Mouse (Mus musculus): ENCODE data around the gene Fam32a. TPM values are rescaled to one million over a fixed set of nuclear protein-coding genes. Genes with fewer than 3 reads are reported as not detected.

The Fam32a gene
- 52.1 and 62.5 TPM in 2 replicates for polyA plus RNA-seq (2012; rRNA removed)

DNA sequence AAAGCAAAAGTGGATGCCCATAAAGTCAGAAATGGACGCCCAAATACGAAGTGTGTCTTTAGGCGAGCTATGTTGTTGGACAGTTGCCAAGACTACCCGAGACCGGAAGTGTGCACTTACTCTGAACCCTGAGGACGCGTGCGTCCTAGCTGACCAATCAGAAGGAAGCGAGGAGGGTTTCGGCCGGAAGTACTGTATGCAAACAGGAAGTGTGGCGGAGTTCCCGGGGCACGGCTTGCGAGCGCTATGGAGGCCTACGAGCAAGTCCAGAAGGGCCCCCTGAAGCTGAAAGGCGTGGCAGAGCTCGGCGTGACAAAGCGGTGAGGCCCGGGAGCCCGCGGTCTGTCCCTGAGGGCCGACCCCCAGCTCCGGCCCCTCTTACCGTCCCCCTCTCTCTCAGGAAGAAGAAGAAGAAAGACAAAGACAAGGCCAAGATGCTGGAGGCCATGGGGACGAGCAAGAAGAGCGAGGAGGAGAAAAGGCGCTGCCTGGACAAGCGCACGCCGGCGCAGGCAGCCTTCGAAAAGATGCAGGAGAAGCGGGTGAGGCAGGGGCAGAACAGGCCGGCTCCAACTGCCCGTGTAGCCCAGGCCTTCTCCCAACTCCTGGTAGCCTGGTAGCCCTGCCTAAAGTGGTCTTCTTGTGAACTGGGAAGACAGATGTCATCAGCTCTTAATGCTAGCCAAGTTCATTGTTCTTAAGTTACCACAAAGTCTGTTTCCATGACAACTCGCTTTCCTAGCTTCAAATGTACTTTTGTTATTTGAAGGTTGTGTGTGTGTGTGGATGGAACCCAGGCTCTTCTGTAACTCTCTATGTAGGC, at the start of gene Fam32a:
TSS of gene Fam32a (plus strand) at position 190 of the 823 bp plus-strand sequence.
- peak; percentile 83 for DNase-seq
- 10% methylated on average over 39 of the region's 39 CpGs for WGBS
- Histone ChIP-seq H3K27ac (ENCODE audit: control insufficient read depth, insufficient read depth, low read length) (peak within 1 kb of the TSS; percentile 66; the same call in 1 of the 2 replicates), H3K36me3 (ENCODE audit: control insufficient read depth, insufficient read depth, low read length) (peaks cover 17% of the 10 kb centered on the region), H3K27me3 (ENCODE audit: control insufficient read depth, insufficient read depth, low read length) (no peaks in the 10 kb centered on the region), H3K4me3 (ENCODE audit: control insufficient read depth, insufficient read depth, low read length) (peak within 1 kb of the TSS; percentile 83), H3K4me1 (replicated peaks; ENCODE audit: control insufficient read depth, insufficient read depth, low read length) (peaks cover 16% of the 10 kb centered on the region)
- TF ChIP-seq POLR2A (IDR thresholded peaks at IDR 0.05; ENCODE audit: control insufficient read depth, extremely low read depth, insufficient read depth, low read length, poor library complexity): peak; percentile 73
- TF ChIP-seq CTCF (IDR thresholded peaks at IDR 0.05; ENCODE audit: borderline replicate concordance, control insufficient read depth, extremely low read depth, insufficient read depth, low read length, poor library complexity): no peak

DNA sequence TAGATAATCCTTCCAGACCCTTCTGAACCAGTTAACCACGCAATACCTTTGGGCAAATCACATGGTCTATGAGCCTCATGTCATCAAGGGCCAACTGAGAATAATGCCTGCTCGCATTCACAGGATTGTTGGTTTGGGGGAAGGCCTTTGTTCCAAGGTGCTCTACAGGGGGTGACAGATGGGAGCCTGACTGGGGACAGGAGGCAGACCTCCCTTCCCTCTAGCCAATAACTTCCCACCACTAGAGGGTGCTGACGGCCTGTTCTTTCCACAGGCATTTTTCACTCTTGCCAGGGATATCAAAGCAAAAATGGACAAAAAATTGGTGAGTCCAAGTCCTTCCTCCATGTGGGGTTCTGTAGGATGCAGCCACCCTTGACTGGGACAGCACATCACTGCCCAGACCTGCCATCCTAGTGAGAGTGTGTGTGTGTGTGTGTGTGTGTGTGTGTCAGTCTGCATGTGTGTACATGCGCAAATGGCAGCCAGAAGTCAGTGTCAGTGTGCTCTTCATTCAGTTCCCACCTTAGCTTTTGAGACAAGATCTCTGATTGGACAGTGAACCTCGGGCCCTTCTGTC, 42.1 kb upstream of the Fam32a start:
- DNase-seq: peak; percentile 74
- Histone ChIP-seq H3K27me3 (ENCODE audit: control insufficient read depth, insufficient read depth, low read length) (no peaks in the 10 kb centered on the region), H3K4me3 (ENCODE audit: control insufficient read depth, insufficient read depth, low read length) (no peak overlapping the region), H3K4me1 (replicated peaks; ENCODE audit: control insufficient read depth, insufficient read depth, low read length) (no peaks in the 10 kb centered on the region), H3K36me3 (ENCODE audit: control insufficient read depth, insufficient read depth, low read length) (peaks cover 97% of the 10 kb centered on the region), H3K27ac (ENCODE audit: control insufficient read depth, insufficient read depth, low read length) (no peak overlapping the region)
- WGBS: 73% methylated on average over 5 of the region's 5 CpGs
- TF ChIP-seq CTCF (IDR thresholded peaks at IDR 0.05; ENCODE audit: borderline replicate concordance, control insufficient read depth, extremely low read depth, insufficient read depth, low read length, poor library complexity) (peak; percentile 55; the same call in 1 of the 2 replicates), POLR2A (IDR thresholded peaks at IDR 0.05; ENCODE audit: control insufficient read depth, extremely low read depth, insufficient read depth, low read length, poor library complexity) (no peak)

DNA sequence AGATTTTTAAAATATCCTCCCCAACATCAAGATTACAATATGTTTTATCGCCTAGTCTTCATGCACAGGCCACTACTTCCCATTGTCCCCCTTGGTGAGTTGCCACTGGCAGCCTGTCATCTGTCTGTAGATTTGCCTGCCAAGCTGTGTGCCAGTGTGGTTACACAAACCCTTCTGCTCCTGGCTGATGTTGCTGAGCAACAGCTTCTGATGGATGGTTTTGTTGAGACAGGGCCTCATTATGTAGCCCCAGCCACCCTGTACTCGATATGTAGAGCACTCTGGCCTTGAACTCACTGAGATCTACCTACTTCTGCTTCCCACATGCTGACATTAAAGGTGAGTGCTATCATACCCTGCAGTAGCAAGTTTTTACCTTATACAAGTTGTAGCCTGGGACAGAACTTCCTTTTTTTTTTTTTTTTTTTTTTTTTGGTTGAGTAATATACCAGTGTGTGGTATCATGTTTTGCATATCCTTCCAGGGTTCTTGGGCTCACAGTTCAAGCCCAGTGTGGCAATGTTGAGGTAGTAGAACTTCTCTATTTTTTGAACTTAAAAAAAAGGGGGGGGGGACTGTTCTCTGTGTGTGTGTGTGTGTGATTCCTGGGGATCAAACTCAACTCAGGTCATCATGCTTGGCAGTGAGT, 35.9 kb upstream of the Fam32a start:
- no peak for DNase-seq
- no peak overlapping the region; the same call in 1 of the 2 replicates for H3K27ac ChIP-seq (ENCODE audit: control insufficient read depth, insufficient read depth, low read length)
- H3K4me3 ChIP-seq (ENCODE audit: control insufficient read depth, insufficient read depth, low read length): no peak overlapping the region
- no peak for TF ChIP-seq POLR2A (IDR thresholded peaks at IDR 0.05; ENCODE audit: control insufficient read depth, extremely low read depth, insufficient read depth, low read length, poor library complexity)
- no peak for TF ChIP-seq CTCF (IDR thresholded peaks at IDR 0.05; ENCODE audit: borderline replicate concordance, control insufficient read depth, extremely low read depth, insufficient read depth, low read length, poor library complexity)
- no peaks in the 10 kb centered on the region for H3K27me3 ChIP-seq (ENCODE audit: control insufficient read depth, insufficient read depth, low read length)
- 59% methylated on average over 2 of the region's 2 CpGs for WGBS
- H3K36me3 ChIP-seq (ENCODE audit: control insufficient read depth, insufficient read depth, low read length): peaks cover 37% of the 10 kb centered on the region
- no peaks in the 10 kb centered on the region for H3K4me1 ChIP-seq (replicated peaks; ENCODE audit: control insufficient read depth, insufficient read depth, low read length)

DNA sequence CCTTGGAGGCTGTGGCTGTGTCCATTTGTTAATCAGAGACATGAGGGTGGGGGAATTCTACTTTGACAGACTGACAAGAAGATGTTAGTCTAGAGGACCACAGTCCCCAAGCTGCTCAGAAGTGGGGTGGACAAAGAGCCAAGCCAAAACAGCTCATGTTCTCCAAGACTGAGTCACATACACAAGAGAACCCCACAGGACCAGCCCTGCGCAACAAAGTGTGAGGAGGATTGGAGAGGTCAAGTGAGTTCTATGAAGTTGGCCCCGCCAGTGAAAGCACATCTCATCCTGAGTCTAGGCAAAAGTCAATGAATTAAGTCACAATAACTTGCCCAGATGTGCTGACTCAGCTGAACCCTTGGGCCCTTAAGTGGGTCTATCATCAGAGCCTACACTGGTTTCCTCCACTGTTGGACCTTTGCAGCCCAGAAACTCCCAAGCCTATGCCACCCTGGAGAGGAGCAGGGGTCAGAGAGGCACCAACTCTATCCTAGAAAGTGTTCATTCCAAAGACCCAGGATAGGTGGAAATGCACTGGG, 31.7 kb upstream of the Fam32a start:
- Histone ChIP-seq H3K27ac (ENCODE audit: control insufficient read depth, insufficient read depth, low read length) (no peak overlapping the region), H3K4me1 (replicated peaks; ENCODE audit: control insufficient read depth, insufficient read depth, low read length) (peaks cover 9% of the 10 kb centered on the region), H3K4me3 (ENCODE audit: control insufficient read depth, insufficient read depth, low read length) (no peak overlapping the region), H3K27me3 (ENCODE audit: control insufficient read depth, insufficient read depth, low read length) (no peaks in the 10 kb centered on the region), H3K36me3 (ENCODE audit: control insufficient read depth, insufficient read depth, low read length) (no peaks in the 10 kb centered on the region)
- no peak for DNase-seq
- TF ChIP-seq CTCF (IDR thresholded peaks at IDR 0.05; ENCODE audit: borderline replicate concordance, control insufficient read depth, extremely low read depth, insufficient read depth, low read length, poor library complexity): no peak
- no peak for TF ChIP-seq POLR2A (IDR thresholded peaks at IDR 0.05; ENCODE audit: control insufficient read depth, extremely low read depth, insufficient read depth, low read length, poor library complexity)
- WGBS: 96% methylated on average over 2 of the region's 2 CpGs

DNA sequence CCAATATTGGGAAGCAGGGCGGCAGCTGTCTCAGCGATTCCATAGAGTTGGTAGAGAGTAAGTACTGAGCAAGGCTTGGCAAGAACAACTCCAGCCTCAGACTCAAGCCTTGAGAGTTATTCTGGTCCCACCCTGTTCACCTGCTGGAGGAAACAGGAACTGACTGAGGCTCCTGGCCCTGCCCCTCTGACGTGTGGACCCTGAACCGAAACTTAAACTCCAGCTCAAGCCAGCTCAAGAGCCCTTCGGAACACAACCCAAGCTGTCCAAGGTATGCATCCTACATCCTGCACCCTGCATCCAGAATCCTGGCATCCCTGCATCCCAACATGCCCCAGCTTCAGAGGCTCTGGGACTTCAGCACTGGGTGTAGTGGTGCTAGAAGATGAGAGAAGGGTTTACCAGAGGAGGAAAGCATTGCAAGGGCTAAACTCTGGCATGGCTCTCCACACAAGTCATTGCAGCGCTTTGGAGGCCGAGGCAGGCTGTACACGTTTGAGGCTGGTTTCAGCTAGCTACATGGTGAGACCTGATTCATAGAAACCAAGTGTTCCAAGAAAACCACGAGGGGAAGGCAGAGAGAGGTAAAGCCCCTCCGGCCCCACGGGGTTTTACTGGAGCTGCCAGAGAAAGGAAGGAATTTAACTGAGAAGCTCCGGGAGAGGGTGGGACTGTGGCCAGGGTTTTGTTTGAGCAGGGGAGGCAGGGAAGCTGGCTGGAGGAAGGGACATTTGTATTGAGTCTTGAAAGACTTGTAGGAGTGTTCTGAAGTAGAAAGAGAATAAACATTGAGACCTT, 29.9 kb upstream of the Fam32a start, which contains the start of gene Hsh2d:
TSS of gene Hsh2d (plus strand) at position 222 of the 798 bp plus-strand sequence.
- H3K4me1 ChIP-seq (replicated peaks; ENCODE audit: control insufficient read depth, insufficient read depth, low read length): peaks cover 9% of the 10 kb centered on the region
- 12% methylated on average over 12 of the region's 12 CpGs for WGBS
- peak; percentile 77 for DNase-seq
- peak within 1 kb of the TSS; percentile 83 for H3K27ac ChIP-seq (ENCODE audit: control insufficient read depth, insufficient read depth, low read length)
- no peaks in the 10 kb centered on the region for H3K27me3 ChIP-seq (ENCODE audit: control insufficient read depth, insufficient read depth, low read length)
- TF ChIP-seq CTCF (IDR thresholded peaks at IDR 0.05; ENCODE audit: borderline replicate concordance, control insufficient read depth, extremely low read depth, insufficient read depth, low read length, poor library complexity): peak; percentile 66; the same call in 1 of the 2 replicates
- TF ChIP-seq POLR2A (IDR thresholded peaks at IDR 0.05; ENCODE audit: control insufficient read depth, extremely low read depth, insufficient read depth, low read length, poor library complexity): 0 out of 2 replicates have a peak, but pooled peaks have one; percentile 34
- no peaks in the 10 kb centered on the region for H3K36me3 ChIP-seq (ENCODE audit: control insufficient read depth, insufficient read depth, low read length)
- peak within 1 kb of the TSS; percentile 92 for H3K4me3 ChIP-seq (ENCODE audit: control insufficient read depth, insufficient read depth, low read length)
